8 mouse cellular contexts compared by ENCODE assay signal in genomic region chr4:48555729-48556128, GRCm38 (mm10). TPM values are rescaled to one million over a fixed set of nuclear protein-coding genes. Genes with fewer than 3 reads are reported as not detected.
DNase-seq lines count a peak whose midpoint lies in the region; ATAC-seq and TF ChIP-seq lines count a peak whose summit lies in the region.

No protein-coding gene starts in this region.

- H3K27me3 ChIP-seq in hindbrain, embryonic 10.5 days (ENCODE audit: insufficient read depth, poor library complexity, severe bottlenecking): no peaks in the 10 kb centered on the region
- H3K27me3 ChIP-seq in hindbrain, embryonic 16.5 days (replicated peaks; ENCODE audit: control insufficient read depth, insufficient read depth, low read length): no peaks in the 10 kb centered on the region
- no peaks in the 10 kb centered on the region for H3K27me3 ChIP-seq in thymus, adult 2 months (ENCODE audit: control insufficient read depth, insufficient read depth, low read length)
- no peaks in the 10 kb centered on the region for H3K27me3 ChIP-seq in splenic B cell, adult 2 months (ENCODE audit: control insufficient read depth, insufficient read depth, low read length, poor library complexity, severe bottlenecking)

- 30% methylated on average over 3 of the region's 3 CpGs for WGBS in hindbrain, embryonic 10.5 days
- WGBS in hindbrain, embryonic 16.5 days: 26% methylated on average over 3 of the region's 3 CpGs
- WGBS in thymus, adult 2 months: 25% methylated on average over 3 of the region's 3 CpGs

- H3K9ac ChIP-seq in hindbrain, embryonic 16.5 days (ENCODE audit: low read depth, low read length): no peak overlapping the region

- H3K9me3 ChIP-seq in hindbrain, embryonic 10.5 days: no peaks in the 10 kb centered on the region
- H3K9me3 ChIP-seq in hindbrain, embryonic 16.5 days (ENCODE audit: control insufficient read depth, low read length): no peaks in the 10 kb centered on the region

- H3K4me1 ChIP-seq in hindbrain, embryonic 10.5 days (replicated peaks): no peaks in the 10 kb centered on the region
- no peaks in the 10 kb centered on the region for H3K4me1 ChIP-seq in hindbrain, embryonic 16.5 days (ENCODE audit: control insufficient read depth, insufficient read depth, low read depth, low read length)
- H3K4me1 ChIP-seq in thymus, adult 2 months (replicated peaks; ENCODE audit: control insufficient read depth, insufficient read depth, low read length): peaks cover 5% of the 10 kb centered on the region

- H3K4me3 ChIP-seq in hindbrain, embryonic 10.5 days: no peak overlapping the region
- no peak overlapping the region for H3K4me3 ChIP-seq in hindbrain, embryonic 16.5 days (ENCODE audit: low read length)
- no peak overlapping the region for H3K4me3 ChIP-seq in thymus, adult 2 months (ENCODE audit: control insufficient read depth, insufficient read depth, low read length)

- no peak overlapping the region for H3K4me2 ChIP-seq in hindbrain, embryonic 16.5 days (ENCODE audit: low read length)

- no peak for TF ChIP-seq CTCF in thymus, adult 2 months (IDR thresholded peaks at IDR 0.05; ENCODE audit: borderline replicate concordance, control insufficient read depth, extremely low read depth, insufficient read depth, low read length, poor library complexity)

- peaks cover 96% of the 10 kb centered on the region for H3K36me3 ChIP-seq in hindbrain, embryonic 10.5 days
- peaks cover 14% of the 10 kb centered on the region for H3K36me3 ChIP-seq in hindbrain, embryonic 16.5 days (ENCODE audit: control insufficient read depth, insufficient read depth, low read length)
- no peaks in the 10 kb centered on the region for H3K36me3 ChIP-seq in thymus, adult 2 months (ENCODE audit: control insufficient read depth, insufficient read depth, low read length)
- H3K36me3 ChIP-seq in splenic B cell, adult 2 months (ENCODE audit: control insufficient read depth, insufficient read depth, low read length, poor library complexity, severe bottlenecking): no peaks in the 10 kb centered on the region

- DNase-seq in hindbrain, embryonic 10.5 days (ENCODE audit: low spot score): peak; percentile 42
- peak; percentile 21 for DNase-seq in thymus, adult 2 months
- no peak for DNase-seq in thymus, adult 18-20 months
- DNase-seq in brain, adult 2 months (ENCODE audit: low read depth, low spot score): peak; percentile 72
- DNase-seq in layer of hippocampus, adult 9-11 months: peak; percentile 46
- peak; percentile 44 for DNase-seq in splenic B cell, adult 2 months (ENCODE audit: low read depth, low spot score)

- no peak for ATAC-seq in hindbrain, embryonic 16.5 days
- ATAC-seq in erythroid progenitor cell, adult 5-6 weeks (replicated peaks; ENCODE audit: low FRiP score, poor library complexity, severe bottlenecking): no peak

- no peak for TF ChIP-seq POLR2A in thymus, adult 2 months (IDR thresholded peaks at IDR 0.05; ENCODE audit: control insufficient read depth, extremely low read depth, insufficient read depth, low read length, poor library complexity)

- no peak overlapping the region for H3K27ac ChIP-seq in hindbrain, embryonic 10.5 days
- H3K27ac ChIP-seq in hindbrain, embryonic 16.5 days (ENCODE audit: low read depth, low read length): no peak overlapping the region
- H3K27ac ChIP-seq in thymus, adult 2 months (ENCODE audit: control insufficient read depth, insufficient read depth, low read length): no peak overlapping the region

RNA-seq across cellular contexts. Expression of gene Msantd3, which starts 16.0 kb away (rescaled TPM):
- polyA plus RNA-seq in hindbrain, embryonic 10.5 days (2016; fragmentation: Nextera tagmentation; extraction: Ambion mirVana): 59.6 and 63.2 TPM in 2 replicates
- polyA plus RNA-seq in hindbrain, embryonic 16.5 days (2015; fragmentation: Nextera tagmentation; extraction: Ambion mirVana): 21.8 and 24.5 TPM in 2 replicates
- 1.2 and 1.7 TPM in 2 replicates for polyA plus RNA-seq in thymus, adult 2 months (2012; rRNA removed)
- total RNA-seq in erythroid progenitor cell, adult 5-6 weeks (2015; ENCODE audit: low replicate concordance): 8.6 and 17.2 TPM in 2 replicates
- total RNA-seq in erythroid progenitor cell, adult 5-6 weeks (2017; ENCODE audit: low replicate concordance): 4.2 and 6.3 TPM in 2 replicates

RNA-seq across cellular contexts. Expression of gene Tmeff1, which starts 29.2 kb away (rescaled TPM):
- polyA plus RNA-seq in hindbrain, embryonic 10.5 days (2016; fragmentation: Nextera tagmentation; extraction: Ambion mirVana): 118 and 175 TPM in 2 replicates
- polyA plus RNA-seq in hindbrain, embryonic 16.5 days (2015; fragmentation: Nextera tagmentation; extraction: Ambion mirVana): 72.2 and 182 TPM in 2 replicates
- 1.2 and 1.3 TPM in 2 replicates for polyA plus RNA-seq in thymus, adult 2 months (2012; rRNA removed)
- not detected in 2 replicates for total RNA-seq in erythroid progenitor cell, adult 5-6 weeks (2015; ENCODE audit: low replicate concordance)
- not detected in 2 replicates for total RNA-seq in erythroid progenitor cell, adult 5-6 weeks (2017; ENCODE audit: low replicate concordance)

Comparison
In these comparisons a context has a peak if more than half of its experiments do, and no peak if none do; other contexts are left out.
1. DNase-seq: peak in hindbrain, embryonic 10.5 days (single experiment), thymus, adult 2 months (single experiment), brain, adult 2 months (single experiment), layer of hippocampus, adult 9-11 months (single experiment) and splenic B cell, adult 2 months (single experiment); none in thymus, adult 18-20 months (0 of 2).
2. RNA of gene Tmeff1, which starts 29.2 kb away (polyA plus RNA-seq): 118 to 175 TPM in hindbrain, embryonic 10.5 days and 72.2 to 182 TPM in hindbrain, embryonic 16.5 days; 1.2 to 1.3 TPM in thymus, adult 2 months; every median in the first group is over 10 times any median in the second.